Mouse (Mus musculus): ENCODE data around the gene Ebf1. TPM values are rescaled to one million over a fixed set of nuclear protein-coding genes. Genes with fewer than 3 reads are reported as not detected.

The Ebf1 gene
- polyA plus RNA-seq, 1 experiment = 2.7 TPM

- no peak overlapping the region for H3K4me2 ChIP-seq (ENCODE audit: low read depth)
- TF ChIP-seq MAX (IDR thresholded peaks at IDR 0.05; ENCODE audit: low read depth) (no peak), POLR2AphosphoS2 (IDR thresholded peaks at IDR 0.05; ENCODE audit: insufficient read length, low read depth) (no peak), CEBPB (IDR thresholded peaks at IDR 0.05; ENCODE audit: insufficient read depth, poor library complexity, severe bottlenecking) (no peak), E2F4 (IDR thresholded peaks at IDR 0.05; ENCODE audit: insufficient read depth) (no peak), MYOD1 (IDR thresholded peaks at IDR 0.05; ENCODE audit: control insufficient read depth in 1 of 3, insufficient read length in 2 of 3, low read depth in 2 of 3) (no peak), POLR2A (IDR thresholded peaks at IDR 0.05; ENCODE audit: insufficient read length, low read depth) (no peak), MYOG (IDR thresholded peaks at IDR 0.05; ENCODE audit: control insufficient read depth in 1 of 3, insufficient read depth in 1 of 3, insufficient read length in 2 of 3, low read depth in 2 of 3) (no peak), REST (IDR thresholded peaks at IDR 0.05; ENCODE audit: insufficient read depth, insufficient read length) (no peak), USF1 (IDR thresholded peaks at IDR 0.05; ENCODE audit: low read depth) (no peak), TCF12 (IDR thresholded peaks at IDR 0.05; ENCODE audit: insufficient read depth, poor library complexity, severe bottlenecking) (no peak), TCF3 (IDR thresholded peaks at IDR 0.05; ENCODE audit: insufficient read length, low read depth) (no peak), SRF (IDR thresholded peaks at IDR 0.05; ENCODE audit: control insufficient read depth, insufficient read length, low read depth) (no peak)
- H3K36me3 ChIP-seq (ENCODE audit: control insufficient read depth, insufficient read depth) = peaks cover 5% of the 10 kb centered on the region
- H3K79me2 ChIP-seq (ENCODE audit: control insufficient read depth, insufficient read depth) = no peaks in the 10 kb centered on the region
- H3K4me3 ChIP-seq = no peak overlapping the region
- H3K27me3 ChIP-seq (ENCODE audit: control insufficient read depth, insufficient read depth, insufficient read length) = no peaks in the 10 kb centered on the region
- no peak overlapping the region for H3ac ChIP-seq (ENCODE audit: control insufficient read depth, insufficient read length)
These were observed 367.3 kb downstream of the Ebf1 start for GRCm38 (mm10) chr11:44984381-44984780.

DNA sequence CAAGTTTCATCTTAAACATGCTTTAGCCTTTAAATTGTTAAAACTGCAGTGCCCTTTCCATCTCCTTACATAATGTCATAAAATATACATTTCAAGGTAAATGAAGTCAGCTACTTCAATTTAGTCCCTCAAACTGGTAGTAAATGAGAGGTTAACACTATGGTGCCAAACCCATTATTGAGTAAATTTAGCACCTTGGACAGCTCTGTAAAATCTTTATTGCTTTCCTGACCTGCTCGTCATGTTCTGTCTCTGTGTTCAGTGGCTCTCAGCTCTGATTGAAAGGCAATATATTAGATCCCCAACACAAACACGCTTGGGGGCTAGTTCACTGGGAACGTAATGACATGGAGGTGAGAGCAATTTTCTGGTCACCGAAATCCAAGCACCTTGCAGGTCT is 370.7 kb downstream of the Ebf1 start:
- H3K4me2 ChIP-seq (ENCODE audit: low read depth) = no peak overlapping the region
- no peak overlapping the region for H3K4me3 ChIP-seq
- H3K27me3 ChIP-seq (ENCODE audit: control insufficient read depth, insufficient read depth, insufficient read length) = no peaks in the 10 kb centered on the region
- no peaks in the 10 kb centered on the region for H3K79me2 ChIP-seq (ENCODE audit: control insufficient read depth, insufficient read depth)
- TF ChIP-seq CEBPB (IDR thresholded peaks at IDR 0.05; ENCODE audit: insufficient read depth, poor library complexity, severe bottlenecking) = no peak
- H3K36me3 ChIP-seq (ENCODE audit: control insufficient read depth, insufficient read depth) = peaks cover 4% of the 10 kb centered on the region
- no peak overlapping the region for H3ac ChIP-seq (ENCODE audit: control insufficient read depth, insufficient read length)

DNA sequence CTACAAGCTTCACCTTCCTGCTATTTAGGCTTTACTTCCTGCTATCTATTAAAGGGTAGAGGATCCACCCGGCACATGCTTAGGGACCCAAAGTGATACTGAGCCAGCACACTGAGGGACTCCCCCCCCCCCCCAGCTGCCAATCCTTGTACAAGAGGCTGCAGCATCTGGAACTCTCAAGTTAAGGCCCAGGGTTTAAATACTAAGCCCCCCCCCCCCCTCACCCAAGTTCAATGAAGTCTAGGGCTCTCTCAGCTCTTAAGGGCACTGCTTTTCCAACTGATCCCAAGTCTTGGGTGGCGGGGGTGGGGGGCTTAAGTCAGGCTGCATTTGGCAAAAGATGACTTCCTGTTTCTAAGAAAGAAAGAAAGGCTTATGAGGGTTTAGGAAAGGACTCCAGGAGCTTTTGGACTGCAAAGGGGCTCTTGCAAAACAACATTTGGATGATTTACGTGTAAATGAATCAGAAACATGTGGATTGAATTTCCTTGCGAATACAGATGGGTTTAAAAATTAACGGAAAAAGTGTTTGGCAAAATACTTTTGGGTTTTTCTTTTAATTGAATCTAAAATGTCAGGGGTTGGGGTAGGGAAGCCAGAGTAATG is 385.7 kb downstream of the Ebf1 start:
- Histone ChIP-seq H3K4me3 (no peak overlapping the region), H3K36me3 (ENCODE audit: control insufficient read depth, insufficient read depth) (peaks cover 2% of the 10 kb centered on the region), H3K27me3 (ENCODE audit: control insufficient read depth, insufficient read depth, insufficient read length) (no peaks in the 10 kb centered on the region), H3ac (ENCODE audit: control insufficient read depth, insufficient read length) (no peak overlapping the region), H3K79me2 (ENCODE audit: control insufficient read depth, insufficient read depth) (no peaks in the 10 kb centered on the region), H3K4me2 (ENCODE audit: low read depth) (no peak overlapping the region)
- TF ChIP-seq TCF3 (IDR thresholded peaks at IDR 0.05; ENCODE audit: insufficient read length, low read depth) (no peak), MAX (IDR thresholded peaks at IDR 0.05; ENCODE audit: low read depth) (no peak), POLR2A (IDR thresholded peaks at IDR 0.05; ENCODE audit: insufficient read length, low read depth) (no peak), MYOD1 (IDR thresholded peaks at IDR 0.05; ENCODE audit: control insufficient read depth in 1 of 3, insufficient read length in 2 of 3, low read depth in 2 of 3) (no peak), SRF (IDR thresholded peaks at IDR 0.05; ENCODE audit: control insufficient read depth, insufficient read length, low read depth) (no peak), CEBPB (IDR thresholded peaks at IDR 0.05; ENCODE audit: insufficient read depth, poor library complexity, severe bottlenecking) (no peak), USF1 (IDR thresholded peaks at IDR 0.05; ENCODE audit: low read depth) (no peak)

DNA sequence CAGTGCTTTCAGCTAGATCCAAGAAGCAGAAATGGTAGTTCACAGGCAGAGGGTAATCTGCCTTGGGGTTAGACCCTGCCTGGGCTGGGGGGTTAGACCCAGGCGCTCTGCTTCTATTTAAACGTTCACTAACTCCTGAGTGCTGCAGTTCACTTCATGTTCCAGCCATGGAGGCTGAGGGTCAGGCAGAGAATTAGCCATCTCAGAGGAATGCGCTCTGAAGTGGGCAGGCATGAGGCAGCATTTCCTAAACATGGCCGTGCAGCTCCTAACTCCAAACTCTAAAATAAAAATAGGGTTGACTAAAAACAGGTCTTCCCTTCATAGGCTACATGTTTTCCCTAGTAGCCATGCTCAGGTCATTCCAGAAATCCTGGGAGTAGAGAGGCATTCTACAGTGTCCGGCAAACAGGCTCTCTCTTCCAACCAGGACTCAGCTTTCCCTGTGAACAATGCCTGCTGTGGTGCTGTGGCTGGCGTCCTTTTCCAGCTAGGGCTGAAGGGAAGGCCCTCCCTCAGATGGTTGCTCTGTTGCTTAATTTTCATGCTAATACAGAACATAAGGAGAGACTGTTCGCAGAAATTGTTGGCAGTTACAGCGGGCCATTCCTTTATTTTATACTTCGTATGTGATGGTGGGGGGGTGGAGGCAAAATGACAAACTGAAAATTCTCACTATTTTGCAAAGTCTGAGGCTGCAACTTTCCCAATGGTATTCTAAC is 386.8 kb downstream of the Ebf1 start:
- TF ChIP-seq SRF (IDR thresholded peaks at IDR 0.05; ENCODE audit: control insufficient read depth, insufficient read length, low read depth) (no peak), USF1 (IDR thresholded peaks at IDR 0.05; ENCODE audit: low read depth) (no peak), MYOD1 (IDR thresholded peaks at IDR 0.05; ENCODE audit: control insufficient read depth in 1 of 3, insufficient read length in 2 of 3, low read depth in 2 of 3) (no peak), E2F4 (IDR thresholded peaks at IDR 0.05; ENCODE audit: insufficient read depth) (no peak), MYOG (IDR thresholded peaks at IDR 0.05; ENCODE audit: control insufficient read depth in 1 of 3, insufficient read depth in 1 of 3, insufficient read length in 2 of 3, low read depth in 2 of 3) (no peak), TCF12 (IDR thresholded peaks at IDR 0.05; ENCODE audit: insufficient read depth, poor library complexity, severe bottlenecking) (no peak), MAX (IDR thresholded peaks at IDR 0.05; ENCODE audit: low read depth) (no peak)
- H3K27me3 ChIP-seq (ENCODE audit: control insufficient read depth, insufficient read depth, insufficient read length) = no peaks in the 10 kb centered on the region
- no peaks in the 10 kb centered on the region for H3K79me2 ChIP-seq (ENCODE audit: control insufficient read depth, insufficient read depth)

DNA sequence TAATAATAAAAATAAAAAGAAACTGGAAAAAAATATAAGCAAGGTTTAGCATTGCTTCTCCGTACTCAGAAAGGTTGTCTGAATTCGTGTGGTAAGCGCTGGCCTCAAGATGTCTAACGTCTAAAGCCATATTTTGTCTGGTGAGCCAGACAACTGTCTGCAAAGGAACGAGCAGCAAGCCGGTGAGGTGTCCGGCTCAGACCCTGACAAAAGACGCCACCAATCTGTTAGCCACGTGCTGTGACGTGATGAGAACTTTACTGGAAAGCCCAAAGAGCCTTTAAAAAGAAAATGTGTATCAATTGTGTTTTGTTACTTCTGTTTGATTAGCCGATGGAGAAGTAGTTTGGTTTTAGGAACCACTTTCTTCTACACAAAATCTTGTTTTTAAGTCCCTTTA is 390.2 kb downstream of the Ebf1 start:
- no peak overlapping the region for H3K4me3 ChIP-seq
- H3K27me3 ChIP-seq (ENCODE audit: control insufficient read depth, insufficient read depth, insufficient read length) = no peaks in the 10 kb centered on the region
- TF ChIP-seq REST (IDR thresholded peaks at IDR 0.05; ENCODE audit: insufficient read depth, insufficient read length) (no peak), E2F4 (IDR thresholded peaks at IDR 0.05; ENCODE audit: insufficient read depth) (no peak), MYOG (IDR thresholded peaks at IDR 0.05; ENCODE audit: control insufficient read depth in 1 of 3, insufficient read depth in 1 of 3, insufficient read length in 2 of 3, low read depth in 2 of 3) (no peak), USF1 (IDR thresholded peaks at IDR 0.05; ENCODE audit: low read depth) (no peak), SRF (IDR thresholded peaks at IDR 0.05; ENCODE audit: control insufficient read depth, insufficient read length, low read depth) (no peak), POLR2AphosphoS2 (IDR thresholded peaks at IDR 0.05; ENCODE audit: insufficient read length, low read depth) (no peak), TCF12 (IDR thresholded peaks at IDR 0.05; ENCODE audit: insufficient read depth, poor library complexity, severe bottlenecking) (no peak), POLR2A (IDR thresholded peaks at IDR 0.05; ENCODE audit: insufficient read length, low read depth) (no peak), MYOD1 (IDR thresholded peaks at IDR 0.05; ENCODE audit: control insufficient read depth in 1 of 3, insufficient read length in 2 of 3, low read depth in 2 of 3) (no peak), TCF3 (IDR thresholded peaks at IDR 0.05; ENCODE audit: insufficient read length, low read depth) (no peak), CEBPB (IDR thresholded peaks at IDR 0.05; ENCODE audit: insufficient read depth, poor library complexity, severe bottlenecking) (no peak), MAX (IDR thresholded peaks at IDR 0.05; ENCODE audit: low read depth) (no peak)
- H3K79me2 ChIP-seq (ENCODE audit: control insufficient read depth, insufficient read depth) = no peaks in the 10 kb centered on the region
- H3ac ChIP-seq (ENCODE audit: control insufficient read depth, insufficient read length) = no peak overlapping the region
- H3K4me2 ChIP-seq (ENCODE audit: low read depth) = no peak overlapping the region
- H3K36me3 ChIP-seq (ENCODE audit: control insufficient read depth, insufficient read depth) = no peaks in the 10 kb centered on the region

More for the DNA sequence above, 386.8 kb downstream of the Ebf1 start:
- no peak overlapping the region for H3K4me3 ChIP-seq
- H3K36me3 ChIP-seq (ENCODE audit: control insufficient read depth, insufficient read depth) = no peaks in the 10 kb centered on the region
- H3ac ChIP-seq (ENCODE audit: control insufficient read depth, insufficient read length) = no peak overlapping the region
- no peak overlapping the region for H3K4me2 ChIP-seq (ENCODE audit: low read depth)

Measured in myocyte (in vitro differentiated cells).